Mouse (Mus musculus): Measurements from ENCODE around the gene Rps6kb2.

- TF ChIP-seq CTCF (IDR thresholded peaks at IDR 0.05; ENCODE audit: low read depth) = no peak
- no peak for TF ChIP-seq EP300 (IDR thresholded peaks at IDR 0.05; ENCODE audit: low read depth)
These were observed 27.7 kb upstream of the Rps6kb2 start, which contains the start of gene Tbc1d10c for GRCm38 (mm10) chr19:4190831-4191334.

Data from liver, postnatal 0 days (tissue).